Mouse (Mus musculus) lung, adult 2 months (tissue): ENCODE measurements around the gene Phc3.

ENCODE experiments used
- CTCF ChIP-seq: fragments of 200-500 bp; IDR thresholded peaks from 2 replicates; pipeline ENCODE4 v1.5.1; 2011; ENCODE audit warnings: mild to moderate bottlenecking, low read length, control low read depth; ENCODE audit not compliant: insufficient read depth
- POLR2A ChIP-seq: fragments of 200-500 bp; IDR thresholded peaks from 2 replicates; pipeline ENCODE4 v1.6.1; 2011; ENCODE audit warnings: low read depth, mild to moderate bottlenecking, control low read depth, low read length, borderline replicate concordance; ENCODE audit errors: extremely low read depth

GRCm38 (mm10) chr3:30964216-30964615, 5.0 kb downstream of the Phc3 start:
- no peak for TF ChIP-seq CTCF
- TF ChIP-seq POLR2A = no peak
